Mouse (Mus musculus): Measurements from ENCODE around the gene Ankrd9.

The Ankrd9 gene

DNA sequence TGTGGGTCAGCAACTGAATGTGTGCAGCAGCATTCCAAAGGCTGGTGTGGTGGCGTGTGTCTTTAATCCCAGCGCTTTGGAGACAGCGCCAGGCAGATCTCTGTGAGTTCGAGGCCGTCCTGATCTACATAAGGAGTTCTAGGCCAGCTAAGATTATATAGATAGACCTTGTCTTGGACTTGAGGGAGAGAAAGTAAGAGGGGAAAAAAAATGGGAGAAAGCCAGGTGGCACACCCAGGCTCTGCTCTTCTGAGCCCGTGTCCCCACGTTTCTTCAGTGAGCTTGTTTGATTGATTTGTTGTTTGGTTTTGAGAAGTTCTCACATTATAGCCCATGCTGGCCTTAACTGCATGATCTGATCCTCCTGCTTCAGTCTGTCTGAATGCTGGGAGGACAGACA lies 11.7 kb upstream of the Ankrd9 start:
- DNase-seq (ENCODE audit: low read depth, low spot score) = no peak

DNA sequence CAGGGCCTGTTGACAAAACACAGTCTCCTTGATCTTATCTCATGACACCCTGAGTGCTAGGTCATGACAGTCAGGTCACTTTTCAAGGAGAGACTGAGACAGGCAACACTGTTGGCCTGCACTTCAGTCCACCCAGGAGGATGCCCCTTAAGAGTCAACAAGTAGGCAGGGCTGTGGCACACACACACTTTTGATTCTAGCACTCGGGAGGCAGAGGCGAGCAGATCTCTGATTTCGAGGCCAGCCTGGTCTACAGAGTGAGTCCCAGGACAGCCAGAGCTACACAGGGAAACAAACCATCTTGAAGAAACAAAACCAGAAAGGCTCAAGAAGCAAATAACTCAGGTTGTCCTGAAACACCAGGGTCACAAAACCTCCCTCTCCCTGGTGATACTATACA lies 10.6 kb upstream of the Ankrd9 start:
- DNase-seq (ENCODE audit: low read depth, low spot score) = no peak

DNA sequence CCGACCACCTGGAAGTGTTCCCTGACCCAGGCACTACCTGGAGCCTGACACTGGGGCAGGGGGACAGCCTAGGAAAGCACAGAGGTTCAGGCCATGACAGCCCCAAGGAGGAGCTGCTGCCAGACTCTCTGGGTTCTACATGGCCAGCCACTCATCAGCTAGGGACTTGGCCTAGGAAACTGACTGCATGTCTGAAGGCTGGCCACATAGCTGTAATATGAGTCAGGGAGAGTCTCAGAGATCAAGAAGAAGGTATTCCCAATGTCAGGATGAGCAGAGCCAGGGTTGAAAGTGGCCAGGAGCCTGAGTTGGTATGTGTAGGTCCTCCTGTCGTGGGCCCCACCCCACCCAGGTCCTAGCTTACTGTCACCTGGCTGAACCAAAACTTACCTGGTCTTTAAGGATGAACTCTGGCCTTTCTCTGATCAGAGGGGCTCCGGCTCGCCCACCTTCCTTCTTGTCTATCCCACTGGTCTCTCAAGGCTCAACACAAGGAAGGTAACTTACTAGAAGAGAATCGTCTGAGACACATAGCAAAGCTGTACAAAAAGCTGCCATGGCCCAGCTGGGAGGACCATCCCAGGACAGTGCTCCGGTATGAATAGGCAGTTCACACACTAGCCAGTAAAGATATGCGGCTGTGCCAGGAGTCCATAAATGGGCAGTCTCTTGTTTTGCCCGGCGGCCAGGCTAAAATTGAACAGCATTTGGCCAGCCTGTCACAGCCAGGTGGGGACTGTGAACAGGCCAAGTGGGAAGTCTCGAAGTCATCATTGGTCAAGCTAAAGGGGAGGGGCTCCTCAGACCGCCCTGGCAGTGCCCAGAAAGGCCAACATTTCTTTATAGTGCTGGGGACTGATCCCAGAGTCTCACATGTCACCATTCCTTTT lies 7.9 kb upstream of the Ankrd9 start:
- no peak for DNase-seq (ENCODE audit: low read depth, low spot score)

DNA sequence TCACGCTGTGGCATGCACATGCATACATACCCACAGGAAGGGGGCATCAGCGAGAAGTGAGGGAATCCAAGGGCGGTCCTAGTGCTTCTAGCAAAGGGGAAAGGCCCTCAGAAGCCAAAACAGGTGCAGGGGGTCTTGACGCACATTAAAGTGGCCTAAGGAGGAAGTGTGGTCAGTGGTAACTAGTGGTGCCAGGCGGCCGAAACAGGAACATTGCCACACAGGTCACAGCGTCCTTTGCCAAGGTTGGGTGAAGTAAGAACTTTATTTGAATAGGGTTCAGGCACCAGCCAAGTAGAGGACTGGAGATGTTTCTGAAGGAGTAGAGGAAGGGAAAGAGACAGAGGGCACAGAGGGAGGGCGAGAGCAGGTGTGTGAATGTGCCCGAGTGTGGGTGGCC lies 6.3 kb upstream of the Ankrd9 start:
- no peak for DNase-seq (ENCODE audit: low read depth, low spot score)

DNA sequence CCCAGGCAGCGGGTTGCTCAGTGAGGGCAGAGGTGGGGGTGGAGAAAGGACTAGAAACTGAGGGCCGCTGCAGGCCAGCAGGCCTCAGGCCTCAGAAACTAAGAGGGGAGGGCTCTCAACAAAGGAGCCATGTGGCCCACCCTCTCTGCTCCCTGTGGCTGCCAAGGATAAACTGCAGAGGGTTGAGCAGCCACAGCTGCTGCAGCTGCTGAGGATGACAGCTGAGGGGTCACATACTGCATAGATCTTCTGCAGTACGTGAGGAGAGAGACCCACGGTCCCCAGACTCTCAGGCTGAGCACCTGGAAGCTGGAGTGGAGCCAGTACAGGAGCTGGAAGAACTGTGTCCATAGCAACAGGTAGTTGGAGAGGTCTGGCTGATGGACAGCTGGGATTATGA lies 5.8 kb upstream of the Ankrd9 start:
- DNase-seq (ENCODE audit: low read depth, low spot score) = no peak

DNA sequence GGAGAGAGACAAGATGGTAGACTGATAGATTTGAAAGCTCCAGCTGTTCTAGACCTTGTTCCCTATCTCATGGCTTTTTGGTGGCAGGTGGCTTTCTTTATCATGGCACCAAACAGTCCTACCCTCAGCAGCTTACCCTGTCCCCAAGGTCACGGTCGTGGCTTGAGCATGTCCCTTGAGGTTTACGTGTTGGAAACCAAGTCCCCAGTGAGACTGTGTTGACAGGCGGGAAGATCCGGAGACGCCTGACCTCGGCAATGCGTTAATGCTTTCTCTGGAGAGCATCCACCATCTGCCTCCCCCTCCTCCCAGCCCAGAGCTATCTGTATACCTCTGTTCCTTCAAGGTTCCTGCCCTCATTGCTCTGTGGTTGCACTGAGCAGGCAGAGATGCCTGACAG lies 4.9 kb upstream of the Ankrd9 start:
- no peak for DNase-seq (ENCODE audit: low read depth, low spot score)

DNA sequence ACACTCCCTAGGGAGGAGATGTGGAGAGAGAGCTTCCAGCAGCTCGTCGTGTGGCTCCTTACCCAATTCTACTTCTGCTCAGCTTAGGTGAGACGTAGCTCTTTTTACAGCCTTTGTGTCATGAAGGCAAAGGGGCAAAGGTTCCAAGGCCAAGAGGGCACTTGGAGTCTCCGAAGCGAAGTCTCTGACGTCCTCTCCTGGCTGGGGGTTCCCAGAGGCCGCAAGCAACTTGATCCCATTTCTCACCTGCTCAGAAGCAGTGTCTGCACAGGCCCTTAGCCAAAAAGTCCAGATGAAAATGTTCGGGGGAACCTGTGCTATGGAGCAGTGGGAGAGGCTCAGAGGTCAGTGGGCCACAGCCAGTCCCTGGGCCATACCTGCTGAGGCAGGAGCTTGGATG lies 4.2 kb upstream of the Ankrd9 start:
- DNase-seq (ENCODE audit: low read depth, low spot score) = no peak

DNA sequence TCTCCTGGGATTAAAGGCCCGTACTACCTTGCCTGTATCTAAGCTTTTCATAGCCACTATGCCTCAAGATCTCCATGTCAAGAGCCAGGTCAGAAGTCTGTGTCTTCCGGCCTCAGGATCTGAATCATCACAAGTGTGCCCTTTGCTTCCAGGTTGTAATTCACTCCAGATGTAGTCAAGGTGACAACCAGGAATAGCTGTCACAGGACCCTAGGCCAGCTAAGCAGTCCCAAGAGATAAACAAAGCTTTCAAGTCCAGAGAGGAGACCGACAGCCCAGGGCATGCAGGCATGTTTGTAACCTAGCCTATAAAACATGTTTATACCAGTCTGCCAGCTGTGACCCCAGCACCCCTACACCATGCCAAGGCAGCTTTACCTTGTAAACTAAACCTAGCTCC lies 2.9 kb upstream of the Ankrd9 start:
- no peak for DNase-seq (ENCODE audit: low read depth, low spot score)

DNA sequence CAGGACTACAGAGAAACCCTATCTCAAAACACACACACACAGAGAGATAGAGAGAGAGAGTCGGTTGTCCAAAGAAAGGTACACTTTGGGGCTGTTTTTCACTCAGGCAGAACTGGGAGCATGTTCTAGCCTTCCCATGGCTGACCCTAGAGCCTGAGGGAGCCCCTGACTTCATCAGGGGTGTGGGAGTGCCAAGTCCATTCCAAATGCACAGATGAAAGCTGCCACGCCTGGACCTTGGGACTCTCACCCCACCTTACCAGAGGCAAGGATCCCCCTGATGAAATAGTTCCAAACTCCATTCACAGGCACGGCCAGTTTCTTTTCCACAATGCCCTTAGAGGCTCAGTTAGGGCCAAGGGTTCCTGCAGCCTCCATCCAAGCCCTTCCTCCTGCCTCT lies 968 bp upstream of the Ankrd9 start:
- DNase-seq (ENCODE audit: low read depth, low spot score) = no peak

DNA sequence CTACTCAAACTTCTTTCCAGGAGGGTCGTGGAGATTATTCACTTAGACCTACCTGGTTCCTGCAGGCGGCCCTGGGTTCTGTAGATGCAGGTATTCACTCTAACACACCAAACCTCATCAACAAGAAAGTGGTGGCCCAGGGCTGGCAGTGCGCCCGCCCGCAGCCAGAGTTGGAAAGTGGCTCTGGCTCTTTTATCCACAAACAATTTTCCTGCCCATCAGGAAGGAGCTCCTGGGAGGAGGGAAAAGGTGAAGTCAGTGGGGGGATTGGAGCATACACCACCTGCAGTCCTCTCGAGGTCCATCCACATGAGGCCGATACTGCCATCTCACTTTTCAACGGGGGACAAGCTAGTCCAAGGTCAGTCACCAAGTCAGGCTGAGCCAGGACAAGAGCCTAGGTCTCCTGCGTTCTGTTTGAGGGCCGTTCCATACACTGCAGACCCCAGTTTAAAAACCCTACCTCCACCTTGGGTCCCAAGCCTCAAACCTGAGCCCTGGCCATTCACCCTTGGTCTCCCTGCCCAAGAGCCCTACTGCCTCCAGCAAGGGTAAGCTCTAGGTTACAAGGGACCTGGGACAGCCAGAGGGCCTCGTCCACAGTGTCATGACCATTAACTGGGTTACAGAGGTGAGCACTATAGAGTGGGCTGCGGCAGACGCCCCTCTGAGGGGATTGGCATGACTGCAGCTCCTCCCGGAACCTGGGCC lies 789 bp downstream of the Ankrd9 start:
- no peak for DNase-seq (ENCODE audit: low read depth, low spot score)

DNA sequence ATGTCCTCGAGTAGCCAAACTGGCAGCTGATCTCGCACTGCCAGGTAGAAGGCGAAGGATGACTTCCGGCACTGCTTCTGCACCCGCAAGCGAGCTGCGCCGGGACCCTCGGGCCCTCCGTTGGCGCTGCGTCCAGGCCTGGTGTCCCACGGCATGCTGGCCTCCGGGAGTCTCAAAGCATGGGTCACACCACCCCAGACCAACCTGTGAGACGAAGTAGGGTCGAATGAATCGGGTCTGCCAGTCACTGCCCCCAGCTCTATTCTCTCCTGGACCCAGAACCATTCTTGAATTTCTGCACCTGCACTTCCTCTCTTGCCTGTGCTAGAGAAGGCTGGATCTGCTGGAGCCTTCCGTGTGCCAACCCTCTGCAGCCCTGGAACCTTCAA lies 1.5 kb downstream of the Ankrd9 start:
- DNase-seq (ENCODE audit: low read depth, low spot score) = no peak

DNA sequence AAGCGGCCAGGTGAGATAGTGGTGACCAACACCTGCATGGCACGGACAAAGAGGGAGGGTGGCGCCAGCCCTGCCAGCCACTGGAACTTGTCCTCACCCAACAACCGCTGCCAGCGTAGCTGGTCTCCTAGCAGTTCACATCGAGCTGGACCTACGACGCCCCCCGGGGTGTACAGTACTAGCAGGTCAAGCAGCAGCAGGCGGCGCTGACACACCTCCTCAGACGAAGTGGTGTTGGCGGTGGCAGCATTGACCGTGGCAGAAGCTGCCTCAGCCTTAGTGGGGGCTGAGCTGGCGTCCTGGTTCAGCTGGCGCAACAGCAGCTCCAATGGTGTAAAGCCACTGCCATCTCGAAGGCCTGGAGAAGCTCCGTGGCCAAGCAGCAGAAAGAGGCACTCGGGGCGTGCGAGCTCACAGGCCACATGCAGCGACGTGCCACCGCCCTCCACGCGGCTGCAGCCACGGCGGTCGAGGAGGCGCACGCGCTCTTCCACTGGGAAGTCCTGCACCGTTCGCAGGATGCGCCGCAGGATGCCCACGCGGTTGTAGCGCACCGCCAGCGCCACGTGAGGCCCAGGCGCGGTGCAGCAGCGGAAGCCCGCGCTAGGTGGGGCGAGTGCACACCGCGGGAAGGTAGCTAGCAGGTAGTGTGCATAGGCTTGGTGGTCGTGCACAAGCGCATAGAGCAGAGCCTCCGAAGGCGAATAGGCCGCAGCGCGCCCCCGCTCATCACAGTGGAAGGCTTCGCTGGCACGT lies 2.1 kb downstream of the Ankrd9 start:
- no peak for DNase-seq (ENCODE audit: low read depth, low spot score)

DNA sequence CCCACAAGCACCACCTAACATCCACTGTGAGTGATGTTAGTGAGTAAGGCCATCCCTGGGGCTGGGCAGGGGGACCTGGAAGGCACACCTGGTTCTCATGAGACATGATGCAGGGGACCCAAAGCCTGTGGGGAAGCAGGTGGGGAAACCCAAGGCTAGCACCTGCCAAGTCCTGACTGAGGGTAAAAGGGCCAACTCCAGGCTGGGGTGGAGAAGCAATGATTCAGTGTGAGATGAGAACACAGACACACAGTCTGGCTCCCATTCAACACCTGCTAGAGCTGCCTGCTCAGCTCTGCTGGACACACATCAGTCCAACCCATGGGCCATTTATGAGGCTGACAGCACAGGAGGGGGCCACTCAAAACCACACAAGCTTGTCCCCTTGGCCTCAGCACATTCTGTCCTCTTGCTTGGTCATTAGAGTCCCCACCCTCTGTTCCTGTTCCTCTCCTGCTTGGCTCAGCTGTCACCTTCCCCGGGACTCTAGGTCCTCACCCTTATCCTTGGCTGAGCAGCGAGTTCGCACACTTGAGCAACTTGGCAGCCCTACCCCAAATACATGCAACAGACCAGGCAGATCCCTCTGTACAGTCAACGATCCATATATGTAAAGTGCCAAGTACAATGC lies 2.9 kb downstream of the Ankrd9 start:
- DNase-seq (ENCODE audit: low read depth, low spot score) = no peak

DNA sequence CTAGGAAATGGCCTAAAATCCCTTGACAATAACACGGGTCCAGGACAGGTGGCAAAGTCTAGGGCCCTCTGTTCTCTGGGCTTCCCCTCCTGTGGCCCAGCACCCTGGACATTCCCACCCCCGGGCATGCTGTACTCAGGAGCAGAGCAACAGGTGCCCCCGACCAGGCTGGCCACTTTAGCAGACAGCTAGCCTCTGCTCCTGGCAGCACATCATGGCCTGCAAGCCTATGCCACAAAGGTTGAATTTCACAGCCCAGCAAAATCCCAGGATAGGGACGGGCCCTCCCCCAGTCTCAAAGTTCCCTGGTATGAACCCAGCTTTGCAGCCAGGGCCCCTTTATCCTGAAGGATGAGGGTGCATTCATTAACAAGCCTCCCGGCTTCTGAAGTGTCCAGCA lies 3.5 kb downstream of the Ankrd9 start:
- no peak for DNase-seq (ENCODE audit: low read depth, low spot score)

DNA sequence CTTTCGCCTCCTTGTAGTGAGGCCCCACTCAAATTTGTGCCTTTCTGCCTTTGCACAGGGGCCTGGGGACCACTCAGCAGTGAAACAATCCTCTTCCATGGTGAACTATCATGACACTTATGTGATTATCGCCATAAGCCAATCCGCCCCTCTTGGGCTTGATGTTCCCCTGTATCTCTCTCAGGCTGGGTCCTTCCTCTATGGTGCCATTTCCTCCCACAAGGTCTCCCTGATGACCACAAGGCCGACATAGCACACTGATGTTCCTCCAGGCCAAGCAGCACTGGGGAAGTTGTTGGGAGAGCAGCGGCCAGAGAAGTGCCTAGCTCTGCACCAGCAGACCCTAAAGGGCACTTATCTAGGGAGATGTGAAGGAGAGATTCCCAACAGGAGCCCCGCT lies 4.1 kb downstream of the Ankrd9 start:
- no peak for DNase-seq (ENCODE audit: low read depth, low spot score)

DNA sequence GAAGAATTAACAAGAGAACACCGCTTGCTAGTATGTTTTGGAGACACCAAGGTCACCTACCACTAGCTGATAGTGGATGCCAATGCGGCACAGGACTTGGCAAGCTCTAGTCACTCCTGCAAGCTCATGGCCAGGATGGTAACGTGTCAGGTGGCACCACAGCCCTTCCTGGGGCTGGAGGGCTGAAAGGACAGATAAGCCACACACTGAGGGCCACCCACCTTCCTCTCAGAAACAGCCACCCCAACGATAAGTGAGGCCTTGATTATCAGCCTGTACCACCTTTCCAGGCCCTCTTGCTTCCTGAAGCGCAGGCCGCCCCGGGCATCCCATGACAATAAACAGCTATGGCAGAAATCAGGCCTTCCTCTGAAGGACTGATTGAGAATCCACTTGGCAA lies 4.5 kb downstream of the Ankrd9 start:
- no peak for DNase-seq (ENCODE audit: low read depth, low spot score)

DNA sequence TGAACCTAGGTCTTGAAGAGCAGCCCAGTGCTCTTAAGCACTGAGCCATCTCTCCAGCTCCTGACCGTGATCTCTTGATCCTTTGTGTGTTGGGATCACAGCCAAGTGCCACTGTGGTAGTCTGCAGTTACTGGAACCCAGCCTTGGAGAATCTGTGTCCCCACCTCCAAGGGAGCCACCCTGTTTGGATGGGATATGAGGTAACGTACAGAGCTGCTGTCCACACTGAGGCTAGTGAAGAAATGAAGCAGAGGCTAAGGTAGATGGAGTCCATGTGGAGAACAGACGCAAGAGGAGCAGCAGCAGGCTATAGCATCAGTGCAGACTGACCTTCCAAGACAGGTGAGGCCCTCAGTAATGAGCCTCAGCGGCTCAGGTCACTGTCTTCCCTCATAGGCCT lies 5.0 kb downstream of the Ankrd9 start:
- DNase-seq (ENCODE audit: low read depth, low spot score) = no peak

DNA sequence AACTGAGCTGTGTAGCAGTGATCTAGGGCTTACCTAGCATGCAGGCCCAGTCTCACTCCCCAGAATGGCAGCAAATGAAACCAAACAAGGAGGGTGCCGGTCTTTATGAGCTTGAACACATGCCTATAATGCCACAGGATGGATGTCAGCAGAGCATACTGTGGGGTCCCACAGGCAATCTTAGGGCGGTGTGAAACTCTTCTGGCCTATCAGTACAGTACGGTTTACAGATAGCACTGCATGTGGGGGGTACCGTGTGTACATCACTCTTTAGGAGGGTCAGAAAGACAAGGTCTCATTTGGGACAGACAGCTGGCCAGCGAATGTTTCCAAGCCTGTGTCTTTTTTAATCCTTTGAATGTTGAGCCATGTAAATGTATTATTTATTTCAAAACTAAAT lies 6.9 kb downstream of the Ankrd9 start:
- no peak for DNase-seq (ENCODE audit: low read depth, low spot score)

DNA sequence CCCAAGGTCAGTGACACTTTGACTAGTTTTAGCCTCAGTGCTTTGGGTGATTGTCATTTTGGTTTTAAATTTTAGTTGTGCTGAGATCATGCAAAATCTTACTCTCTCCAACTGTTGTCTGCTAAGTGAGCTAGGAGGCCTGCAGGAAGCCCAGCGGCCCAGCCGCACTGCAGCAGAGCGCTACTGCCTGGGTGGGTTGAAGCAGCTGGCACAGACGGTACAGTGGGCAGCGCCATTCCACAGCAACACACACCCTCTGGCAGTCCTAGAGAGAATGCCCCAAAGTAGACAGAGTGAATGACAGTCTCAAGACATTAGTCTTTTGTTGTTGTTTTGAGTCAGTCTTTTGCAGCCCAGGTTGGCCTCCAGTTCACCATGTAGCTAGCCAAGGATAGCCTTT lies 8.4 kb downstream of the Ankrd9 start:
- DNase-seq (ENCODE audit: low read depth, low spot score) = no peak

DNA sequence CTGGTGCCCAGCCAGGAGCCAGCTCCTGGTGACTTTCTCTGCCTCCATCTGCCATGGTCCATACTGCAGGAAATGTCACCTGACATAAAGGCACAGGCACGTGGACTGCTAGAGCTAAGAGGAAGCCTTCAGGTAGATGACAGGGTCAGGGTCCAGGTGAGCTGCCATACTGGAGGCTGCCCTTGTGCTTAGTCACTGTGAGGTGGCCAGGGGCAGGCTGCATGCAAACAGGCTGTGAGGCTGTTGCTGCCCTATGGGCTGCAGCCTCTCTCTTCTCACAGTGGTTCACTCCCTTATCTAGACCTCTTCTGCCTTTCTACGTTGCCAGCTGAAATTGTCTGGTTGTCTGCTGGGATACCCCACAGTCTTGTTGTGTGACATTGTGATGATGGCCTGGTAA lies 11.7 kb downstream of the Ankrd9 start:
- no peak for DNase-seq (ENCODE audit: low read depth, low spot score)

DNA sequence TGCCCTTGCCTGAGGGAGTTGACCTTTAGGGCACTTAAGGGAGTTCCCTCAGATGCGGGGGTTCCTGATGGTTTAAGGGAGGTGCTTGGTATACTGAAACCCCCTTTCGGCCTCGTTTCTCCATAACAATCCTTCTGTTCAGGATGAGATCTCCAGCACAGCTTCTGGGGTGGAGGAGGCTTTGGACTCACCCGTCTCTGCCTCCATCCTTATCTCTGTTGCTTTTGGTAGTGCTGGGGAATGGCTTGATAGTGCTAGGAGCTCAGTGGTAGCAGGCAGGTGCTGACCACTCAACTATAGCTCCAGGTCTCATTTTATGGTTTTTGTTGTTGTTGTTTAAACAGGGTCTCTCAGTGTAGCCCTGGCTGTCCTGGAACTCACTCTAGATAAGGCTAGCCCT lies 12.8 kb downstream of the Ankrd9 start:
- DNase-seq (ENCODE audit: low read depth, low spot score) = no peak

DNA sequence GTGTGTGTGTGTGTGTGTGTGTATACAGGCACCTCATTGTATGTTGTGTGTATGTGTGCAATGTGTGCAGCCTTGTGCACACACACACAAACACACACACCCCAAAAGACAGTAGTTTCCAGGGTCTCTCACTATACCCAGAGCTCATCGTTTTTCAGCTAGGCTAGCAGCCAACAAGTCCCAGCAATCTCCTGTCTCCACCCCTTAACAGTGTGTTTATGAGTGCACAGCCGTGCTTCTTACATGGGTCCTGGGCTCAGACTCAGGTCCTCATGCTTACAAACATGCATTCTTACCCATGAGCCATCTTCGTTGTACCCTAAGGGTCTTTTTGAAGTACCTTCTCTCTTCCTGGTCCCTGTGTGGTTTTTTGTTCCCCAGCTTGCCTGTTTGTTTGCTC lies 13.3 kb downstream of the Ankrd9 start:
- DNase-seq (ENCODE audit: low read depth, low spot score) = no peak

Measured in brain, embryonic 18.5 days (tissue).